Mouse (Mus musculus) C2C12 (cell line): ENCODE data around the gene Camk1g.

Experiments
- CEBPB ChIP-seq: IDR thresholded peaks from one replicate; pipeline ENCODE4 v1.6.1; 2011; ENCODE audit warnings: low read depth, mild to moderate bottlenecking, control low read depth, moderate library complexity
- CTCF ChIP-seq: IDR thresholded peaks from one replicate; pipeline ENCODE4 v1.5.1; 2011; ENCODE audit not compliant: control insufficient read depth, insufficient read depth, insufficient read length
- FOSL1 ChIP-seq: IDR thresholded peaks from one replicate; pipeline ENCODE4 v1.8.0; 2011; ENCODE audit warnings: mild to moderate bottlenecking, low read length; ENCODE audit not compliant: poor library complexity, insufficient read depth, severe bottlenecking
- MAX ChIP-seq: IDR thresholded peaks from one replicate; pipeline ENCODE4 v1.6.1; 2011; ENCODE audit warnings: mild to moderate bottlenecking, control low read depth
- MYOG ChIP-seq: IDR thresholded peaks from one replicate; pipeline ENCODE4 v1.6.1; 2011; ENCODE audit not compliant: control insufficient read depth, insufficient read length; ENCODE audit errors: extremely low read depth
- USF1 ChIP-seq: IDR thresholded peaks from one replicate; pipeline ENCODE4 v1.6.1; 2011; ENCODE audit warnings: low read depth, mild to moderate bottlenecking, control low read depth, moderate library complexity

- TF ChIP-seq USF1 (no peak), CTCF (no peak), CEBPB (no peak), MYOG (no peak), FOSL1 (no peak), MAX (no peak)
These were observed 8.9 kb downstream of the Camk1g start for GRCm38 (mm10) chr1:193361181-193361580.
